Mouse (Mus musculus) ZHBTc4 (cell line): ENCODE data around the gene Zfp638.
"Not testable (repeated sequence)": the region's sequence is repeated elsewhere in the genome, so short reads cannot be mapped to it uniquely, and the experiment has no call there.

Experiments used
- DNase-seq: peaks from one replicate; pipeline ENCODE4 v3.0.0-alpha.2; 2011; ENCODE audit warnings: low read depth, low spot score

The Zfp638 gene

GRCm38 (mm10) chr6:84009172-84009872, 142.4 kb downstream of the Zfp638 start:
- no peak for DNase-seq

GRCm38 (mm10) chr6:84009915-84010302, 143.0 kb downstream of the Zfp638 start:
- no peak for DNase-seq

- peak; percentile 62 for DNase-seq
Observed at GRCm38 (mm10) chr6:84010303-84011225, 143.7 kb downstream of the Zfp638 start.

GRCm38 (mm10) chr6:84014961-84015683, 148.2 kb downstream of the Zfp638 start:
- not testable (repeated sequence) for DNase-seq

GRCm38 (mm10) chr6:84016851-84017250, 149.9 kb downstream of the Zfp638 start:
- peak; percentile 71 for DNase-seq

GRCm38 (mm10) chr6:84017392-84017791, 150.5 kb downstream of the Zfp638 start:
- DNase-seq = no peak

GRCm38 (mm10) chr6:84018906-84019550, 152.1 kb downstream of the Zfp638 start:
- peak; percentile 74 for DNase-seq

GRCm38 (mm10) chr6:84020002-84020401, 153.1 kb downstream of the Zfp638 start:
- DNase-seq = no peak

- DNase-seq = no peak
Observed at GRCm38 (mm10) chr6:84021990-84022389, 155.1 kb downstream of the Zfp638 start.

GRCm38 (mm10) chr6:84025636-84026035, 158.7 kb downstream of the Zfp638 start:
- DNase-seq = peak; percentile 39

GRCm38 (mm10) chr6:84028791-84029190, 161.9 kb downstream of the Zfp638 start:
- DNase-seq = no peak

GRCm38 (mm10) chr6:84029775-84030174, 162.9 kb downstream of the Zfp638 start:
- DNase-seq = peak; percentile 67

GRCm38 (mm10) chr6:84032516-84032915, 165.6 kb downstream of the Zfp638 start:
- DNase-seq = not testable (repeated sequence)
